Mouse (Mus musculus): ENCODE measurements around the gene Cemip2.

Cemip2 gene

GRCm38 (mm10) chr19:21868471-21868870 is 90.3 kb downstream of the Cemip2 start:
- DNase-seq = no peak

GRCm38 (mm10) chr19:21882110-21882940 is 104.2 kb downstream of the Cemip2 start:
- peak; percentile 85 for DNase-seq

GRCm38 (mm10) chr19:21883053-21883452 is 104.9 kb downstream of the Cemip2 start:
- peak; percentile 7 for DNase-seq

- DNase-seq = peak; percentile 81
These were observed 105.8 kb downstream of the Cemip2 start for GRCm38 (mm10) chr19:21883922-21884321.

- peak; percentile 50 for DNase-seq
These were observed 106.2 kb downstream of the Cemip2 start for GRCm38 (mm10) chr19:21884385-21884784.

GRCm38 (mm10) chr19:21886166-21886657 is 108.1 kb downstream of the Cemip2 start:
- no peak for DNase-seq

GRCm38 (mm10) chr19:21890699-21891098 is 112.6 kb downstream of the Cemip2 start:
- no peak for DNase-seq

- DNase-seq = no peak
These were observed 116.7 kb downstream of the Cemip2 start for GRCm38 (mm10) chr19:21894792-21895191.

- no peak for DNase-seq
These were observed 117.4 kb downstream of the Cemip2 start for GRCm38 (mm10) chr19:21895540-21895939.

- no peak for DNase-seq
These were observed 119.1 kb downstream of the Cemip2 start for GRCm38 (mm10) chr19:21897122-21897827.

GRCm38 (mm10) chr19:21898015-21898939 is 120.1 kb downstream of the Cemip2 start:
- no peak for DNase-seq
